Mouse (Mus musculus) cerebellum, adult 2 months (tissue): ENCODE data around the gene Tom1.

Source experiments
- CTCF ChIP-seq: fragments of 200-500 bp; IDR thresholded peaks from 2 replicates; pipeline ENCODE4 v1.5.1; 2011; ENCODE audit warnings: low read depth, mild to moderate bottlenecking, control low read depth, low read length, moderate library complexity, borderline replicate concordance; ENCODE audit not compliant: insufficient read depth
- POLR2A ChIP-seq: fragments of 200-500 bp; IDR thresholded peaks from 2 replicates; pipeline ENCODE4 v1.6.1; 2011; ENCODE audit warnings: low read length, control low read depth, borderline replicate concordance; ENCODE audit not compliant: insufficient read depth

GRCm38 (mm10) chr8:74993081-74993474 lies 40.4 kb upstream of the Tom1 start, which contains the start of gene Hmgxb4:
- no peak for TF ChIP-seq POLR2A
- TF ChIP-seq CTCF = no peak
